Mouse (Mus musculus): Measurements from ENCODE around the gene Slc17a7.
"Not testable (repeated sequence)": the region's sequence is repeated elsewhere in the genome, so short reads cannot be mapped to it uniquely, and the experiment has no call there.

Gene Slc17a7

DNA sequence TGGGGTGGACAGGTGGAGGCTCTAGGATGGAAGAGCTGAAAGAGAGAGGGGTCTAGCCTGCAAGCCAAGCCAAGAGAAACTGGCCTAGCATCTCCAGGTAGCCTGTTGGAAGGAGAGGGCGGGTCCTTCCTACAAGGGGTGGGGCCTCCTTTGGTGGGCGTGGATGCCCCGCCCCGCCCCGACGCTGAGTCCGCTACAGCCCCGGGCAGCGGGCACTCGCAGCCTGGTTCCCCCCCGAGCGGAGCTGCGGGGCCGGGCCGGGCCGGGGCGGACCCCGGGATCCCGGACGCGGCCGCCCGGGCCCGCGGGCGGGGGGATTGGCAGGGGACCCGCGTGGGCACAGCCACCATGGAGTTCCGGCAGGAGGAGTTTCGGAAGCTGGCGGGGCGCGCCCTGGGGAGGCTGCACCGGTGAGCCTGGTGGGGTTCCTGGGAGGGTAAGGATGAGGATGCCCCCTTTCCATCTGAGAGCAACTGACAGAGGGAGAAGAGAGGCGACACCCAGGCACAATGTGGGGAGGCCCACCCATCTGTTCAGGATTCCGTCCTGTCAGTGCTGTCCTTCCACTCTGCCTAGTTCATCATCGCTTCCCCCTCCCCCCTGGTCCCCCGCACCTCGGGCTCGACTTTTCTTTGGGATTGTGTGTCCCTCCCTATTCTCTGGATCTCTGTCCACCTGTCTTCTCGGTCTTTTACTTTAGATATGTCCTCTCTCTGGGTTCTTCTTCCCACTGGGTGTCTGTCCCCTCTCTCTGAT lies at the start of gene Slc17a7:
Gene Slc17a7, plus strand, starts transcription at position 215 of the 756 bp plus-strand sequence.
- no peak for DNase-seq

DNA sequence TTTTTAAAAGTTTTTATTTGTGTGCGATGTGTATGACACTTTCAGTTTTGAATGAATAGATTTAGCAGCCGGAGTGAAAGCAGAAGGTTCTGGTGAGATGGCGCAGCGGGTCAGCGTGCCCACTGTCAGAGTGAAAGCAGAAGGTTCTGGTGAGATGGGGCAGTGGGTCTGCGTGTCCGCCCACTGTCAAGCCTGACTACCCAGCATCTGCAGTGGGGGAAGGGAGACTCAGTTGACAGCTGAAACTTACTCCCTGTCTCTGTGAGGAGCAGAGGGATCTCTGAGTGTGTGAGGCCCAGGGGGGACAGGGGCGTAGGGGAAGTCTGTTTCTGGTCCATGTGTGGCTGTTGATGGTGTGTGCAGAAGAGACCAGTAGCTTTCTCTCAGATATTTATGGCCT lies 46.2 kb upstream of the Slc17a7 start:
- no peak for DNase-seq

DNA sequence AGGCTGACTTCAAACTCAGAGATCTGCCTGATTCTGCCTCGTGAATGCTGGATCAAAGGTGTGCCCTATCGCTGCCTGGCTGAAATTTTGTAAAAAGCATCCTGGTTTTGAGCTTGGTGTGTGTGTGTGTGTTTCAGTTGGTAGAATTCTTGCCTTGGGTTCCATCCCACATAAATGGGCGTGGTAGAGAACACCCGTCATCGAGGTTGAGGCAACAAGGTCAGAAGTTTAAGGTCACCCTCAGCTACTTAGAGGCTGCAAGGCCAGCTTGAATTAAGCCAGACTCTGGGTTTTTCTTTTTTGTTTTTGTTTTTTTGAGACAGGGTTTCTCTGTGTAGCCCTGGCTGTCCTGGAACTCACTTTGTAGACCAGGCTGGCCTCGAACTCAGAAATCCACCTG lies 45.4 kb upstream of the Slc17a7 start:
- DNase-seq = no peak

DNA sequence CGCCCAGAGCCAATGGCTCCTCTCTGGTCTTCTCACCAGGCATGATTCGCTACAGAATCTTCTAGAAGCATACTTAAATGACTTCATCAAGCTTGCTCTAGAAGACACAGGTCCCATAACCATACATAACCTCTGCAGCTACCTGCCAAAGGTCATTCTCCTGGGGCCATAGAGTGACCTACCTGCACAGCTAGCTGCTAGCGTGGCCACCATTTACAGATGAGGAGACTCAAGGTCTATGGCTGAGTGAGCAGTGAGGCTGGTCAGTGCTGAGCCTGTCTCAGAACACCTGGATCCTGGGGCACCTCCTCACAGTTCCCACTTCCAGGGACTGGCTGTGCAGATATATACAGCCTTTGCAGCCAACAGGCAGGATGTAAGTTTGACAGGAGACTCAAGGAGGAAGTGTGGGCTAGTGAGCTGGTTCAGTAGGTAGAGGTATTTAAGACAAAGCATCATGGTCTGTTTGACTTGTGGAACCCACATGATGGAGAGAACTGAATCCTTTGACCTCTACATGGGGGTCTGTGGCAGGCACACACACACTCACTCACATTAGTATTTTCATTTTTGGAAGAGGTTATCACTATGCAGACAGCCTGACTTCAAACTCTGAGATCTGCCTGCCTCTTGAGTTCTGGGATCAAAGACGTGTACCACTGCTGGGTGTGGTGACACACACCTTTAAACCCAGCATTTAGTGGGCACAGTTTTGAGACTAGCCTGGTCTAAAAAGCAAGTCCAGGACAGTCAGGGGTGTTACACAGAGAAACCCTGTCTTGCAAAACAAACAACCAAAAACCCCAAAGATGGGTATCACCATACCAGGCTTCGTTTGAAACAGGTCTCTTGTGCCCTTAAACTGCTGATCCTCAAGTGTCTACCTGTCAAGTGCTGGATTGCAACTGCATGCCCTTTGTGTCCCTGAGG lies 43.7 kb upstream of the Slc17a7 start:
- DNase-seq = no peak

DNA sequence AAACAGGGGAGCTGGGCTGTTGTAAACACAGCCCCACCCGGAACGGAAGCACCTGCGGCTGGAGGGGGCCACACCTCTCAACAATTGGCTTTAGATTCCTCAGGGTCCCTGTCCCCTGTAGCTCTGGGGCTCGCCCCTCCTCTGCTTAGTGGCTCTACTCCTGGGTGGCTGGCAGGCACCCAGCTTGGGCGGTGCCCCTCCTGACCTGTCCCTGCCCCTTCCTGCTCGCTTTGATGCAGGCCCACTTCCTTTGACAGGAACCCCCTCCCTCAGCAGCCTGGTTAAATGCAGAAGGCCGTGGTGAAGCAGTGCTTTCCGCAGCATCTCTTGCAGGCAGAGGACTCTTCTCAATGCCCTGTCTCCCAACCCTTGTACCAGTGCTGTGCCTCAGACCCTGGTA lies 42.3 kb upstream of the Slc17a7 start:
- DNase-seq = peak; percentile 52

DNA sequence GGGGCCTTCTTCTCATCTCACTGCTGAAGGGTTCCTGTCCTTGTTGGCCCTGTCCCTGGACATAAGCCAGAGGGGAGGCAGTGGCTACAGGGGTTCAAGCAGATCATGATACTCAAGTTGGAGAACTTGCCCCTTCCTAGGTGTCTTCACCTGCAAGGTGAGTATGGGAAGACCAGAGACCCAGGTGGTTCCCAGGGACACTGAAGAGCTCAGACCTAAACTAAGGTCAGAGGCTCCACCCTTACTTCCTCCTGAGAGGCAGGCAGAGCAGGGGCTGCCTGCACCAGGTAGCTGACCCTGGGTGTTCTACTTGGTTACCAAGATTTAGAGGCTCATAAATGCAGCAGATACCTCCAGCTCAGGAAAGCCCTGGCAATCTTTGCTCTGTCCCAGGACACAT lies 41.8 kb upstream of the Slc17a7 start:
- DNase-seq = no peak

DNA sequence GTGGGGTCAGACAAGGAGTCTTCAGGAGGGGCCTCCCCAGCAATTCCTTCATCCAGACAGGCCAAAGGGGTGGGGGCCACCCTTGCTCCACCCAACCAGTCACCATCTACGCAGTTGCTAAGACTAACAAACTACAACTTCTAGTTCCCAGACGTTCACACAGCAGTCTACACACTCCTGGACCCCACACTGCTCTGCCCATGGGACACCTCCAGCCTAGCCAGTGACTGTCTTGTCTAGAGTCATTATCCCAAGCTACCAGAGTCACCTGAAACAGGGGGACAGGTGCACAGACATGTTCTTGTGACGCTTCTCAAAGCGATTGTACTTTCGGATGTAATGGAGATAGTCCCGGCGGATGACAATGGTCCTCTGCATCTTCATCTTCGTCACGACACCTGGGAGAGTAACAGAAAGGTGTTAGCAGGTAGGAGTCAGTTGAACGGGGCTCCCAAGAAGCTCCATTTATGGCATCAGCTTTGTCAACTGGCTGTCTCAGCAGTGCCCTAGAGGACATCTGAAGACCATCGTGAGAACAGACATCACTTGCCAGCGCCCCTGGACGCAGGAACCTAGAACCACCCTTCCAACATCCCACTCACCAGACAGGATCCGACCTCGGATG lies 41.1 kb upstream of the Slc17a7 start:
- no peak for DNase-seq

DNA sequence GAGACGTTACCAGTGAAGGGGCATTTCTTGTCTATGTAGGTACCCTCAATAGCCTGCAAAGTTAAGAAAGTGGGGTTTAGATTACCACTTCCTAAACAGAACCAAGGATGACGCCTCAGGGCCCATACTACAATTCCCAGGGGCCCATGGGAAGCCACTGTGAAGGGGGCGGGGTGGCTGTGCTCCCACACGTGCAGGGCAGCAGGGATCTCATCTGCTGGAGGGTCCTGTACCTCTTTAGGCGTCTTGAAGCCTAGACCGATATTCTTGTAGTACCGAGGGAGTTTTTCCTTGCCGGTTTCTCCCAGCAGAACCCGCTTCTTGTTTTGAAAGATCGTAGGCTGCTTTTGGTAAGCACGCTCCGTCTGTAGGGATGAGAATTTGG lies 40.6 kb upstream of the Slc17a7 start:
- no peak for DNase-seq

DNA sequence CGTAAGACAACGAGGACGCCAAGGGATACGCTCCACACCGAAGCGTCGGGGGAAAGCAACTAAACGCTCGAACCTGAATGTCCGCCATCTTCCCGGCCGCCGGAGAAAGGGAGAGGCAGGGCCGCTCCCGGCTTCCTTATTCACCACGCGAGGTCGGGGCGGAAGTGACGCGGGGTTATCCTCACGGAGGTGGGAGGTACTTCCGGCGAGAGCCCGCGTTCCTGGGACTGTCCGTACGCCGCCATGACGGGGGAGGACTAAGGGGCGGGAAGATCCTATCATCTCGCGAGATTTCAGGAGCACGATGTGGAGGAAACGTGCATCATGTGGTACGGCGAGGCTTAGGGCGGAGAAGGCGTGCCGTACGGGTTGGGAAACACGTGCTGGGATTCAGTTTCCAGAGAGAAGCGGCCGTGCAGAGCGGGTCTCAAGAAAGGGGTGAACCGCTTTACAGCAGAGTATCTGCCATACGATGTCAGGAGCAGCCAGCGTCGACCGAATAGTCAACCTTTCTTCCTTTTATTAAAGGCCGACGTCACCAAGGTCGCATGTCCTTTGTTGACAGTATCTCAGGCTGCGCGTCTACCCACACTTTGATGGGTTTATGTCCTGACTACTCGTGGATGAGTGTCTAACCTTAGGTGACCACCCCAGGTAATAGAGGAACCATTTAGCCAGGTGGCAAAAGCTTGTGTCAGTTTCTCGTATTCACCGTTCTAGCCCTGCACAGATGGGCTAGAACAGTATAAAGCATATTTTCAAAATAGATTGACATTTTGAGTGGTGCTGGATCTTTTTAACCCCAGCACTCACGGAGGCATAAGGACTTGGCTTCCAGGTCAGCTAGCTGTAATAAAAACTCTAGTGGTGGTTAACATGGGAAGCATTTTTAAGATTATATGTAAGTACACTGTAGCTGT lies 39.3 kb upstream of the Slc17a7 start, which contains the start of gene Rps11:
Gene Rps11, minus strand, starts transcription at position 216 of the 920 bp plus-strand sequence.
- peak; percentile 99 for DNase-seq

DNA sequence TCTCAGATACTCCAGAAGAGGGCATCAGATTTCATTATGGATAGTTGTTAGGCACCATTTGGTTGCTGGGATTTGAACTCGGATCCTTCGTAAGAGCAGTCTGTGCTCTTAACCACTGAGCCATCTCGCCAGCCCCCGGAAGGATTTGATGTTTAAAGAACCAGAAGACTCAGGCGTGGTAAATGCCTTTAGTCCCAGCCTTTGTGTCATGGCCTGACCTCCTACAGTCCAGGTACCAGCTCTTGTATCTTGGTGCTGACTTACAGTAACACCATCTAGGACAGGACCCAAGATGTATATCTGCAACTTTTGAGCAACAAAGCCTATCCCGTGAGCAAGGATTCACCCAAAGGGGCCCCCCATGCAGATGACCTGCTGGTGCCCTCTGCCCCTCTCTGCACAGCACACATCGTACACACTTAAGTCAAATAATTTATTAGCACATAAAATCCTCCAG lies 38.6 kb upstream of the Slc17a7 start:
- DNase-seq = no peak

DNA sequence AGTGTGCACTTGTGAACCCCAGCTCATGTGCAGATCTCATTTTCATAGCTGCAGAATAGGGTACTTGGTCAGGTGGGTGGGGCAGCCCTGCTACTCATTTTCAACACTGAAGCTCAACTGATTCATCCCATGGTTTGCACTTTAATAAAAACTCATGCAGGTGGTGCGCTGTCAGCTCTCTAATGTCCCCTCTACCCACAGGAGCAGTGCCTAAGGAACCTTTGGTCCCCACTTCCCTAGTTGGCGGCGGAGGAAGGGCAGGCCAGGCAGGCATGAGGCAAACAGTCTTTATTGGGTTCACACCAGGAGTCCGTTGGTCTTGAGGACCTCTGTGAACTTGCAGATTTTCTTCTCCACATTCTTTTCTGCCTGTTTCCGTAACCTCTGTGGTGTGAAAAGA lies 38.1 kb upstream of the Slc17a7 start:
- not testable (repeated sequence) for DNase-seq

DNA sequence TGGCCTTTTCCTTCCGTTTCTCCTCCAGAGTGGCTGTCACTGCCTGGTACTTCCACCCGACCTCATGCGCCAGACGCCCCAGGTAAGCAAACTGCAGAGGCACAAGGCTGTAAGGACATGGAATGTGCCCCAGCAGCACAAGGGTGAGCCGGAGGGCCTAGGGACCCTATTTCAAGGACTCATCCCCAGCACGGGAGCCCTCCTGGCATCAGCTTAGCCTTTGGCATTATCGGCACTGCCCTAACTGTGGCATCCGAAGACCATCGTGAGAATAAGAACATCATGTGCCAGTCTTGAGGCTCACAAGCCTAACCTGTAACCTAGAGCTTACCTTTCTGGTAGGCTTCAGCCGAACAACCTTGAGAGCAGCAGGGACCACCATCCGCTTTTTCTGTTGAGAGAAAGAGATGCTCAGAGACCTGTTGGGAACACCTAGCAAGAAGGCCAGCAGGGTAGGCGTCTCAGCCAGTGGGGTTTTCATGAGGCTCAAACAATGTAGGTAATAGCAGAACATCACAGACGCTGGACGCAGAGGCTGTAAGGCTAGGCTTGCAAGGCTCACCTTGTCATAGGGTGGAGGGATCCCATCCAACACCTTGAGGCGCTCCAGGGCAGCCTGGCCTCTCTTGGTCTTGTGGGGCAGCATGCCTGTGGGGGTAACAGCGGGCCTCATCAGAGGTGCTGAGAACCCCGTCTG lies 37.5 kb upstream of the Slc17a7 start:
- DNase-seq = no peak

DNA sequence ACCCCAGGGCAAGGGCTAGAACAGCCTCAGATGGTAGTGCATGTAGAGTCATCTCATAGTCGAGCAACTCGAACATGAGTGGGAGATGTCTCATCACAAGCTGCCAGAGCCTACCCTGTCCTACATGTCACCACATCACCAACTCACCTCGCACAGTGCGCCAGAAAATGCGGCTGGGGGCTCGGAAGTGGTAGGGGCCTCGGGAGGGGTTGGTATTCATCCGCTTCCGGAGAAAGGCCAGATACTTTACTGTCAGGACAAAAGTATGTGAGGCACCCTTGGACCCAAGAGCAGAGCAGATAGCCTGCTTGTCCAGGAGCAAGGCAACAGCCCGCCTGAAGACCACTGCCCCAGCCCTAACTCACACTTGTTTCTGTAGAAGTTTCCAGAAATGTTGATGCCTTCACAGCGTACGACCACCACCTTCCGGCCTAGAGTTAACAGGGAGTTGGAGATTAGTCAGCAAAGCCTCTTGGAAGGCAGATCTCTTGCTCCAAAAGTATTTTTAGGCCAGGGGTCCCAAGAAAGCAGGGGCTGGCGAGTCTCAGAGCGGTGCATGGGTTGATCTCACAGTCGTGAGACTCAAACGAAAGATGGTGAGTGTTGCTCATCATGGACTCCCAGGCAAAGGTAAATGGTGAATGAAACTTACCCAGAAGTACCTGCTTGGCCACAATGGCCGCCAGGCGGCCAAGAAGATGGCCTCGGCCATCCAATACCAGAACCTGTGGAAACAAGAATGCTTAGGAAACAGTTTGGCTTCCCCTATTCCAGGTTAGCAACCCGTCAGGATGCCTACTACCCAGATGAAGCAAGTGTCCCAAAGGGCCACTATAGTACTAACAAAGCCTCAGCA lies 36.7 kb upstream of the Slc17a7 start:
- DNase-seq = no peak

DNA sequence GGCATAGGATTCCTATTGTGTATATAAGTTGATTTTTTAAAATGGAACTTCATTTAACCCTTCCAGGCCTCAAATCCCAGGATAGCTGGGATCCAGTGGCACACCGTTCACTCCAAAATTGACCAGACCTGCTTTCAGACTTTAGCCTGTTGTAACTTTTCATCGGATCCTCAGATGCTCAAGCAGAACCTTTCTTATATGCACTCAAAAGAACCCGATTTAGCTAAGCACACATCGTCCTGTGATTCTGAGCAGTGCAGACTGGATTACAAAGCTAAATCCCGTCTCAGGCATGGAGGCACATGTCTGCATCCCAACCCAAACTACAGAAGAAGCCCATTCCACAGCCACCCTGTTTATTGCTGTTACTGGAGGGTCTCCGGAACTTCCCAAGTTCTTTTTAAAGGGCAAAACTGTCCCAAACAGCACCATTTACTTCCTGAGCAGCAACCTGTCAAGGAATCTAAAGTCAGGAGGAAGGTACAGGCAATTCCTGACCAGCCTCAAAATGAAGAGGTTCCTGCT lies 36.0 kb upstream of the Slc17a7 start:
- DNase-seq = no peak

DNA sequence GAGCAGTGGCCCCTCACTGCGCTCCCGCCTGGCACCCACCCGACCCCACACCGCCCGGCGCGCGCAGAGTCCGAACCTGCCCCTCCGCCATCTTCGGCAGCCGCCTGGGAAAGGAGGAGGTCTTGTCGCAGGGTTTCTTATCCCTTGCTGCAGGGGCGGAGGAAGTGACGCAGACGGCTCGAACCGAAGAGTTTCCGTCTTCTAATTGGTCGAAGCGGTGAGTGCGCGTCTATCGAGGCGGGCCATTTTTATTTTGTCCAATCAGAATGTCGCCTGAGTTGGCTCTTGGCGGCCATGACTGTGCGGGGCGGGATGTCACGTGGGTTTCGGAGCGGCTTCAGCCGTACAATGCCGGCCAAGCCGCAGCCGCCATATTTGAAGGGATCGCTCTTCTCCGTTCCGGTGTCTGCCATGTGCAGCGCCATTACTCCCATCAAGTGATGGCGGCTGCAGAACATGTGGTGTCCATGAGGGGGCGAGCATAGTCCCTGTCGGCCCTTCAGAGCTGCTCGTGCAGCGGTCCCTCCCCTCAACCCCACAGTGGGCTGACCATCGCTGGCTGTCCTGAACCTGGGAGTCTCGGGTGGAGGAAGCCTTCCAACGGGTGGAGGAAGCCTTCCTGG lies 35.0 kb upstream of the Slc17a7 start, which contains the start of gene Rpl13a:
Gene Rpl13a, minus strand, starts transcription at position 138 of the 623 bp plus-strand sequence.
- DNase-seq = peak; percentile 99

DNA sequence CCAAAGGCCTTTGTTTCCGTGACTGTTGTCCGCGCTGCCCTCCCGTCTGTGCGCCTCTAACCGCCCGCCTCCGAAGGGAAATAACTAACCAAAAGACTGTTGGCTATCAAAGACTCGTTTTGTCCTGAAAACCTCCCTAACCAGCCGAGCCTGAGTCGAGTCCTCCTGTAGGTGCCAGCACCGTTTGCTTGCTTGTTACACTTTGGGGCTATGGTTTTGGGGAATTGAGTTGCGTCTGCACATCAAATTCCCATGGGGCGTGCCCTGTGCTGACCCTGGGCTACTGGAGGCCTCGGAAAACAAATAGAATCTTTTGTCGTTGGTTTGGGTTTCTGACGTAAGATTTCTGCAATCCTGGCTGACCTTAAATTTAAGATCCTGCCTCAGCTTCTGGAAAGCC lies 34.4 kb upstream of the Slc17a7 start:
- no peak for DNase-seq

DNA sequence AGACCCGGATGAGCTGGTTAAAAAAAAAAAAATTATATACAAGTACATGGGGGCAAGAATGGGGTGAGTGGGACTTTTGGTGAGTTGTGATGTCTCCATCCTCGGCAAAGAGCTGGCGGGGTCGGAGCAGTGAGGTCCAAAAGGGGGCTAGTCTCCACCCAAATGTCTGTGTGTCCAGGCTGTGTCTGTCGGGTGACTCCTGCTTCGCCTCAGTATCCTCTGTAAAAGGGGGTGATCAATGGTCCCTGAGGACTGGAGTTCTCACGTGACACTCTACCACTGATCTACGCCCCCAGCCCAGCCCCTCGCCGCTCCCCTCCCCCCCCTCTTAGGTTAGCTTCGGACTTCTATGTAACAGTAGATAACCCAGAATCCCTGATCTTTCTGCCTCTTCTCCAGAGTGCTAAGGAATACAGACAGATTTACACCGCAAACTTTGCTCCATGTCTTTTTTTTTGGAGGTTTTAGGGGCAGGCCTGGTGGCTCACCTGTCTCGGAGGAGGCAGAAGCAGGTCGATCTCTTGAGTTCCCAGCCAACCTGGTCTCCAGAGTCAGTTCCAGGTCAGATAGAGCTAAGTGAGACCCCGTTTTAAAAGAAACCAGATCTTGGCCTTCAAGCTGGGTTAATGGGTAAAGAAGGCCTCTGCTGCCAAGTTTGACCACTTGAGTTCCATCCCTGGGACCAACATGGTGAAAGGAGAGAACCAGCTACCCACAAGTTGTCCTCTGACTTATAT lies 33.8 kb upstream of the Slc17a7 start:
- DNase-seq = no peak

DNA sequence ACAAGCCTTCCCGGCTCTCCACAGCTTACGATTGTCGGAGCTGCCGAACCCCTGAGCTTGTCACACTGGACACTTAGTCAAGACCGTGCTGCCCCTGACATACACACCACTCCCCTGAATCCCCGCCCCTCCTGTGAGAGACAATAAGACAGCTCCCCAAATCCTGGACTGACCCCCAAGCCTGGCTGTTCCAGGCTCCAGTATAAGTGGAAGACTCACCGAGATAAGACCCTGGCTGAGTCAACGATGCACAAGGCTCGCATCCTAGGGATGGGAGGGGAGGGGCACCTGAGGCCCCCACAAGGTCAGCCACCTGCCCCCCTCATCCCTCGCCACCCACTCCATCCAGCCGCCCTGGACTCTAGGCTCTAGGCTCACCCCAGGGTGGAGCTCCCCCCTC lies 31.9 kb upstream of the Slc17a7 start:
- DNase-seq = no peak

All from kidney, adult 11 months (tissue).